Mouse (Mus musculus) hindbrain, embryonic 14.5 days (tissue): ENCODE measurements around the gene Bdkrb2. TPM values are rescaled to one million over a fixed set of nuclear protein-coding genes. Genes with fewer than 3 reads are reported as not detected.

Source experiments
- ATAC-seq: fragments of 200-750 bp; cut with Nextera tagmentation; 2 replicates; pipeline ENCODE4 v1.8.0; 2017; ENCODE audit warnings: moderate number of reproducible peaks, mild to moderate bottlenecking, moderate TSS enrichment, moderate library complexity; ENCODE audit not compliant: low FRiP score
- DNase-seq: peaks from one replicate; pipeline ENCODE4 v3.0.0-alpha.2; 2015; ENCODE audit warnings: low spot score
- H3K27ac ChIP-seq: fragments of 300-500 bp; sonication (generic); 2 replicates; pipeline ENCODE4 v1.5.1; 2014; ENCODE audit warnings: mild to moderate bottlenecking, moderate library complexity
- H3K27me3 ChIP-seq: fragments of 300-500 bp; sonication (generic); 2 replicates; pipeline ENCODE4 v1.6.1; 2014; ENCODE audit warnings: mild to moderate bottlenecking, low read length, mixed read lengths; ENCODE audit not compliant: control insufficient read depth, insufficient read depth
- H3K36me3 ChIP-seq: fragments of 300-500 bp; sonication (generic); replicated peaks from 2 replicates; pipeline ENCODE4 v1.6.1; 2014; ENCODE audit not compliant: control insufficient read depth, insufficient read depth
- H3K4me1 ChIP-seq: fragments of 300-500 bp; sonication (generic); replicated peaks from 2 replicates; pipeline ENCODE4 v1.6.1; 2014; ENCODE audit warnings: antibody characterized with exemption, low read length, mixed read lengths; ENCODE audit not compliant: control insufficient read depth, insufficient read depth
- H3K4me2 ChIP-seq: fragments of 300-500 bp; sonication (generic); replicated peaks from 2 replicates; pipeline ENCODE4 v1.6.1; 2014; ENCODE audit warnings: mild to moderate bottlenecking, moderate library complexity
- H3K4me3 ChIP-seq: fragments of 300-500 bp; sonication (generic); replicated peaks from 2 replicates; pipeline ENCODE4 v1.5.1; 2014; ENCODE audit warnings: mild to moderate bottlenecking, low read length
- H3K9ac ChIP-seq: fragments of 300-500 bp; sonication (generic); 2 replicates; pipeline ENCODE4 v1.6.1; 2014
- H3K9me3 ChIP-seq: fragments of 300-500 bp; sonication (generic); 2 replicates; pipeline ENCODE4 v1.6.1; 2016; ENCODE audit warnings: low read length; ENCODE audit not compliant: control insufficient read depth
- WGBS: fragments of 180-500 bp; shearing (Covaris S2); extraction: QIAGEN DNeasy Blood & Tissue Kit; methylation state at CpG from one replicate; pipeline ENCODE4 v1.1.7; 2014; 5-methylcytosine and 5-hydroxymethylcytosine counted together
- polyA plus RNA-seq: library from polyadenylated mRNA; unstranded; fragments of >200 nt; fragmentation: Nextera tagmentation; extraction: Ambion mirVana; gene quantifications from 2 replicates; pipeline ENCODE4 v1.2.1, GENCODE M21; 2014

Bdkrb2 gene
- polyA plus RNA-seq, 1 experiment from 2014 or later = 0.75 TPM

GRCm38 (mm10) chr12:105544872-105545271, 18.2 kb upstream of the Bdkrb2 start:
- 86% methylated on average over 7 of the region's 7 CpGs for WGBS
- DNase-seq = no peak
- H3K9me3 ChIP-seq = no peaks in the 10 kb centered on the region
- no peaks in the 10 kb centered on the region for H3K27me3 ChIP-seq
- no peak overlapping the region for H3K27ac ChIP-seq
- H3K4me2 ChIP-seq = no peak overlapping the region
- H3K4me3 ChIP-seq = no peak overlapping the region
- H3K36me3 ChIP-seq = no peaks in the 10 kb centered on the region
- no peaks in the 10 kb centered on the region; the same call in 1 of the 2 replicates for H3K4me1 ChIP-seq
- no peak overlapping the region for H3K9ac ChIP-seq
- no peak for ATAC-seq

DNA sequence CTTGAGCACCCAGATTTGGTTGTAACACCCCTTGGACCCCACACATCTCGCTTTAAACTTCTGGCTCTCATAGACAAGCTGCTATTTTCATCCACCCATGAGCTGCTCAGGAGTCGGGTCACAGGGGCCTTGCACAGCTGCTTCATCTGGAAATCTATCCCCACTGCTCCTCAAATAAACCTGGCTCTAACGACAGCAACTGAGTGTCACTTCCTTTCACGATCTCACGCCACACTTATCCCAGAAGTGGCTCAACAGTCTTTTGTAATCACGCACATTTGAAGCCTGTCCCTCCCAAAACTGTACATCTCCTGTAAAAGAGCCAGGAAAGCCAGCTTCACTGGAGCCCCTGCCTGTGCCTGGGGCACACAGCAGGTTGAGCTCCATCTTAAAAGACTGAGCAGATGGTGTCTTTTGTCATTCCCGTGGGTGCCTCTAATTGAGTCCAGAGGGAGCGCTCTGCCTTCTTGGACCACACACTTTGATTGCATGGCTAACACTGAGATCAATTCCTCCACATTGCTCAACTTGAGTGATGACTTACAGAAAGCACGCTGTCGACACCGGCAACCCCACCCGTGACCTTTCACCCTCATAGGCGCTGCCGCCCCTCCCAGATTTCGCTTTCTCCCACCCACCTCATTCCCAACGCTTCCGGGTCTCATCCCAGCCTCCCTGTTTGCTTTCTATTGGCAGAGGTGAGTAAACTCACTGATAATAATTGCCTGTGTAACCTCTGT, 17.2 kb upstream of the Bdkrb2 start:
- no peak overlapping the region for H3K4me3 ChIP-seq
- WGBS = 32% methylated on average over 17 of the region's 17 CpGs
- no peaks in the 10 kb centered on the region; the same call in 1 of the 2 replicates for H3K4me1 ChIP-seq
- no peaks in the 10 kb centered on the region for H3K36me3 ChIP-seq
- H3K4me2 ChIP-seq = no peak overlapping the region
- no peak overlapping the region for H3K9ac ChIP-seq
- H3K27me3 ChIP-seq = no peaks in the 10 kb centered on the region
- ATAC-seq = no peak
- H3K9me3 ChIP-seq = no peaks in the 10 kb centered on the region
- H3K27ac ChIP-seq = no peak overlapping the region
- no peak for DNase-seq

DNA sequence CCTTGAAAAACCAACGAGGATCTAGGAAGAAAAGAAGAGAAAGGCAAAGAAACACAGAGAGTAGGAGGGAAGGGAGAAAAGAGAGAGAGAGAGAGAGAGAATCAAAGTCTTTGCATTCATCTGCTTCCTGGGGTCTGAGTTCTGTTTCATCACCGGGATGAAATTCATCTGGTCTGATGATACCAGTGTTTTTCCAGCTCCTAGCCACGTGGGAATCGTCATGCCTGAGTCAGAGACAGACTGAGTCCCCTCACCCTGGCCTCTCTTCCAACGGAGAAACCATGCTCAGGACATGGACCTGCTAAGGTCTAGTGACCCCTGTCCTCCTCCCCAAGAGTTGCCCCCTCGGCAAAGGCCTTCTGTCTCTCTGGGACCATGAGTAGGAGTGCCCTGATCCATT, 16.5 kb upstream of the Bdkrb2 start:
- Histone ChIP-seq H3K27me3 (no peaks in the 10 kb centered on the region), H3K4me1 (no peaks in the 10 kb centered on the region; the same call in 1 of the 2 replicates), H3K9ac (no peak overlapping the region), H3K9me3 (no peaks in the 10 kb centered on the region), H3K27ac (no peak overlapping the region), H3K4me3 (no peak overlapping the region), H3K4me2 (no peak overlapping the region), H3K36me3 (no peaks in the 10 kb centered on the region)
- no peak for DNase-seq
- ATAC-seq = no peak
- 72% methylated on average over 6 of the region's 6 CpGs for WGBS

GRCm38 (mm10) chr12:105547151-105547550, 15.9 kb upstream of the Bdkrb2 start:
- ATAC-seq (no peak), DNase-seq (no peak)
- H3K4me2 ChIP-seq = no peak overlapping the region
- H3K4me1 ChIP-seq = no peaks in the 10 kb centered on the region; the same call in 1 of the 2 replicates
- H3K4me3 ChIP-seq = no peak overlapping the region
- no peak overlapping the region for H3K27ac ChIP-seq
- 93% methylated on average over 2 of the region's 2 CpGs for WGBS
- no peaks in the 10 kb centered on the region for H3K27me3 ChIP-seq
- no peaks in the 10 kb centered on the region for H3K9me3 ChIP-seq
- no peaks in the 10 kb centered on the region for H3K36me3 ChIP-seq
- H3K9ac ChIP-seq = no peak overlapping the region

DNA sequence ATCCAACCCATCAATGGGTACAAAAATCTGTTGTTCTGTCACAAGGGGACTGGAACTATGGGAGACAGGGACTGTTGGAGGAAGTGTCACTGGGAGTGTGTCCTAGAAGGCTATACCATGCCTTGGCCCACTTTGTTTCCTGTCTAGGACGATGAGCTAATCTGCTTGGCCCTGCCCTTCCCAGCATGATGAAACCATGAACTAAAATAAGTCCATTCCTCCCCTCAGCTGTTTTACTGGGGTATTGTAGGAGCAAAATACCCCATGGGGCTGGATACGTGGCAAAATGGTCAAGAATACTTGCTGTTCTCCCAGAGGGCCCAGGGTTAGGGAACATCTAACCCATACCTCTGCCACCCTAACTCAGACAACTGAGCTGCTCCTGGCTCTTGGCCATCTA, 15.0 kb upstream of the Bdkrb2 start:
- H3K9ac ChIP-seq = no peak overlapping the region

DNA sequence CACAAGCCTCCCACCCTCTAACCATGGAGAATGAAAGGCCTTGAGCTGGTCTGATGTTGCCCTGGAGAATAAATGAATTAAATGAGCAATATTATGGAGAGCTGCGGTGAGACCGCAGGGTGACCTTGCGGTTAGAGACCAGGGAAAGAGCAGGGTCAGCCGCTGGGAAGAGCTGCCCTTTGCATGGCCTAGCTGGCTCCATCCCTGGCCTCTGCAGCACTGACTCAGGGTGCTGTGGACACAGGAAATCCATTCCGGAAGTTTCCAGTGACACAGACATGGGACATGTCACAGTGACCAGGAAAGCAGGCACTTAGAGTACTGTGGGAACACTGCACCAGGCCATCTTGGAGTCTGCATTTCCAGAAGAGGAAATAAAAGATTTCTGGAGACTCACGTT, 14.1 kb upstream of the Bdkrb2 start:
- 80% methylated on average over 6 of the region's 6 CpGs for WGBS
- no peak overlapping the region for H3K4me3 ChIP-seq
- no peak overlapping the region for H3K4me2 ChIP-seq
- no peak overlapping the region for H3K27ac ChIP-seq
- no peak for ATAC-seq
- no peaks in the 10 kb centered on the region; the same call in 1 of the 2 replicates for H3K4me1 ChIP-seq
- H3K27me3 ChIP-seq = no peaks in the 10 kb centered on the region
- no peaks in the 10 kb centered on the region for H3K9me3 ChIP-seq
- DNase-seq = no peak
- no peaks in the 10 kb centered on the region for H3K36me3 ChIP-seq
- H3K9ac ChIP-seq = no peak overlapping the region

More for the DNA sequence above, 15.0 kb upstream of the Bdkrb2 start:
- Histone ChIP-seq H3K27ac (no peak overlapping the region), H3K4me3 (no peak overlapping the region), H3K36me3 (no peaks in the 10 kb centered on the region), H3K27me3 (no peaks in the 10 kb centered on the region), H3K9me3 (no peaks in the 10 kb centered on the region), H3K4me2 (no peak overlapping the region), H3K4me1 (no peaks in the 10 kb centered on the region; the same call in 1 of the 2 replicates)
- WGBS = 63% methylated on average over 2 of the region's 2 CpGs
- no peak for DNase-seq
- ATAC-seq = no peak

DNA sequence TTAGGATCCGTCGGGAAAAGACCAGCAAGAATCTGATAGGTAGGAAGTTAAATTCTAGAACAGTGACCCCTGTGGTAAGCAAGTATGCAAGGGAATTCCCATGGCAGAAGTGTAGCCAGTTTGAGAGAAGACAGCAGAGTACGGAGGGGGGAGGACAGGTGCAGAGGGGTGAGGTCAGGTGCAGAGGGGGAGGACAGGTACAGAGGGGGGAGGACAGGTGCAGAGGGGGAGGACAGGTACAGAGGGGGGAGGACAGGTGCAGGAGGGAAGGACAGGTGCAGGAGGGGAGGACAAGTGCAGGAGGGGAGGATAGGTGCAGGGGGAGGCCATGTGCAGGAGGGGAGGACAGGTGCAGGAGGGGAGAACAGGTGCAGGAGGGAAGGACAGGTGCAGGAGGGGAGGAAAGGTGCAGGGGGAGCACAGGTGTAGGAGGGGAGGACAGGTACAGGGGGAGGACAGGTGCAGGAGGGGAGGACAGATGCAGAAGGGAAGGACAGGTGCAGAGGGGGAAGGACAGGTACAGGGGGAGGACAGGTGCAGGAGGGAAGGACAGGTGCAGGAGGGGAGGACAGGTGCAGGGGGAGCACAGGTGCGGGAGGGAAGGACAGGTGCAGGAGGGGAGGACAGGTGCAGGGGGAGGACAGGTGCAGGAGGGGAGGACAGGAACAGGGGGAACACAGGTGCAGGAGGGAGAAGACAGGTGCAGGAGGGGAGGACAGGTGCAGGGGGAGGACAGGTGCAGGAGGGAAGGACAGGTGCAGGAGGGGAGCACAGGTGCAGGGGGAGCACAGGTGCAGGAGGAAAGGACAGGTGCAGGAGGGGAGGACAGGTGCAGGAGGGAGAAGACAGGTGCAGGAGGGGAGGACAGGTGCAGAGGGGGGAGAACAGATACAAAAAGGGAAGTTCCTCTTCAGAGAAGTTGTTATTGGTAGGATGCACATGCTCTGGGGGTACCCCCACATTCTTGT, 12.9 kb upstream of the Bdkrb2 start:
- DNase-seq (no peak), ATAC-seq (no peak)
- no peaks in the 10 kb centered on the region for H3K27me3 ChIP-seq
- no peaks in the 10 kb centered on the region for H3K36me3 ChIP-seq
- H3K27ac ChIP-seq = no peak overlapping the region
- no peaks in the 10 kb centered on the region for H3K9me3 ChIP-seq
- no peak overlapping the region for H3K9ac ChIP-seq
- H3K4me1 ChIP-seq = no peaks in the 10 kb centered on the region; the same call in 1 of the 2 replicates
- no peak overlapping the region for H3K4me3 ChIP-seq
- H3K4me2 ChIP-seq = no peak overlapping the region
- WGBS = 82% methylated on average over 4 of the region's 4 CpGs

GRCm38 (mm10) chr12:105551551-105551989, 11.5 kb upstream of the Bdkrb2 start:
- H3K9ac ChIP-seq = no peak overlapping the region
- ATAC-seq (0 out of 2 replicates have a peak, but pooled peaks have one; percentile 40), DNase-seq (no peak)
- WGBS = 60% methylated on average over 6 of the region's 6 CpGs
- no peaks in the 10 kb centered on the region for H3K36me3 ChIP-seq
- no peak overlapping the region for H3K4me2 ChIP-seq
- no peak overlapping the region for H3K4me3 ChIP-seq
- H3K27ac ChIP-seq = no peak overlapping the region
- no peaks in the 10 kb centered on the region for H3K27me3 ChIP-seq
- no peaks in the 10 kb centered on the region for H3K9me3 ChIP-seq
- H3K4me1 ChIP-seq = no peaks in the 10 kb centered on the region; the same call in 1 of the 2 replicates

DNA sequence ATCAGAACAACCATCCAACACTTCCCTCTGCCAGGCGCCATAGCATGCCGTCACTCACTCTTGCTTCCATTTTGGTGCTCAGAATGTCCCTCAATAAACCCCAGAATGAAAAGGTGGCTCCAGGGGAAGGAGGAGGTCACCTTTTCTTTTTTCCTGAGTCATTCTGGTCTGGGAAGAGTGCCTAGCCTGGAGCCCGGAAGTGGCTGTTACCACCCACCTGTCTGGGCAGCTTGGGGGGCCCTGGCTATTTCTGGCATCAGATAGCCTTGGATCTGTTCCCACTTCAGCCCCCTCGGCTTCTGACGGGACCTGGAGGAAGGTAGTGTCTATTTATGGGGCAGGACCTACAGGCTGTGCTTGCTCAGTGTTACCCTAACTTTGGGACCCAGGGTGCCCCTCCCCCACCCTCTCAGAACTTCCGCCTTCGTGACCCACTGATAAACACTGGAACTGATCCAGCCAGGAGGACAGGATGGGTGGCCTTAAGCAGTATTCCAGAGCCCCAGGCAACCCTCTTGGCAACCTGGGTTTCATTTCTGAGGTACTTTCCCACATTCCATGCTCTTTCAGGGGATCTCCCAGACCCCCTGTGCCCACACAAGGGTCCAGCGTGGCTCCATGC, 8.8 kb upstream of the Bdkrb2 start:
- no peaks in the 10 kb centered on the region for H3K9me3 ChIP-seq
- ATAC-seq = no peak

More for the DNA sequence above, 8.8 kb upstream of the Bdkrb2 start:
- H3K4me2 ChIP-seq = no peak overlapping the region
- no peaks in the 10 kb centered on the region for H3K27me3 ChIP-seq
- H3K4me3 ChIP-seq = no peak overlapping the region
- DNase-seq = no peak
- H3K36me3 ChIP-seq = no peaks in the 10 kb centered on the region
- H3K9ac ChIP-seq = no peak overlapping the region
- no peaks in the 10 kb centered on the region for H3K4me1 ChIP-seq
- WGBS = 76% methylated on average over 8 of the region's 8 CpGs
- no peak overlapping the region for H3K27ac ChIP-seq
